Mouse (Mus musculus): ENCODE results near the gene Hspa4l.
A peak's percentile ranks its signal among the peaks of the same experiment; 100 is the strongest.

The Hspa4l gene

GRCm38 (mm10) chr3:40744024-40744835 lies at the start of gene Hspa4l:
Hspa4l (plus strand) TSS chr3:40744495.
- DNase-seq, result peak in 1 of 2 experiments; percentile 23

GRCm38 (mm10) chr3:40695162-40695561 lies 49.1 kb upstream of the Hspa4l start:
- DNase-seq, result no peak

GRCm38 (mm10) chr3:40698834-40699233 lies 45.5 kb upstream of the Hspa4l start:
- no peak for DNase-seq

- DNase-seq, result no peak
Measured at GRCm38 (mm10) chr3:40704816-40705430, 39.4 kb upstream of the Hspa4l start.

- DNase-seq, result no peak
Measured at GRCm38 (mm10) chr3:40708655-40709054, 35.6 kb upstream of the Hspa4l start, which contains the start of gene Slc25a31. Slc25a31 (plus strand) TSS chr3:40708855.

- no peak for DNase-seq
Measured at GRCm38 (mm10) chr3:40716056-40716455, 28.2 kb upstream of the Hspa4l start.

- DNase-seq, result no peak
Measured at GRCm38 (mm10) chr3:40719022-40719421, 25.3 kb upstream of the Hspa4l start.

GRCm38 (mm10) chr3:40738381-40738912 lies 5.8 kb upstream of the Hspa4l start:
- DNase-seq, result no peak

- DNase-seq, result peak; percentile 93 to 97
Measured at GRCm38 (mm10) chr3:40744836-40745660, 753 bp downstream of the Hspa4l start.

- peak; percentile 27 to 50 for DNase-seq
Measured at GRCm38 (mm10) chr3:40745661-40746547, 1.6 kb downstream of the Hspa4l start.

- no peak for DNase-seq
Measured at GRCm38 (mm10) chr3:40760746-40761145, 16.5 kb downstream of the Hspa4l start.

GRCm38 (mm10) chr3:40761312-40761711 lies 17.0 kb downstream of the Hspa4l start:
- no peak for DNase-seq

GRCm38 (mm10) chr3:40793783-40794182 lies 49.5 kb downstream of the Hspa4l start:
- DNase-seq, result no peak

GRCm38 (mm10) chr3:40798054-40798453 lies 53.8 kb downstream of the Hspa4l start:
- DNase-seq, result no peak

GRCm38 (mm10) chr3:40798500-40798899 lies 54.2 kb downstream of the Hspa4l start:
- peak; percentile 28 to 37 for DNase-seq

GRCm38 (mm10) chr3:40799530-40800372 lies 55.5 kb downstream of the Hspa4l start, which contains the start of gene Plk4:
Plk4 (plus strand) TSS chr3:40800019.
- DNase-seq, result peak; percentile 96 to 97

GRCm38 (mm10) chr3:40800373-40800823 lies 56.1 kb downstream of the Hspa4l start:
- peak; percentile 43 to 48 for DNase-seq

- no peak for DNase-seq
Measured at GRCm38 (mm10) chr3:40806871-40807270, 62.6 kb downstream of the Hspa4l start.

GRCm38 (mm10) chr3:40808686-40809085 lies 64.4 kb downstream of the Hspa4l start:
- no peak for DNase-seq

GRCm38 (mm10) chr3:40809894-40810293 lies 65.6 kb downstream of the Hspa4l start:
- no peak for DNase-seq

GRCm38 (mm10) chr3:40813275-40813674 lies 69.0 kb downstream of the Hspa4l start:
- no peak for DNase-seq
